Mouse (Mus musculus) olfactory bulb, adult 2 months (tissue): ENCODE measurements around the gene Hist1h2br.
"Not testable (repeated sequence)": the region's sequence is repeated elsewhere in the genome, so short reads cannot be mapped to it uniquely, and the experiment has no call there.

Experiments used
- CTCF ChIP-seq: fragments of 200-500 bp; IDR thresholded peaks from 2 replicates; pipeline ENCODE4 v1.5.1; 2012; ENCODE audit warnings: low read depth, mild to moderate bottlenecking, low read length, moderate library complexity; ENCODE audit not compliant: insufficient read depth
- POLR2A ChIP-seq: fragments of 200-500 bp; IDR thresholded peaks from 2 replicates; pipeline ENCODE4 v1.6.1; 2012; ENCODE audit warnings: mild to moderate bottlenecking, low read depth, low read length, moderate library complexity; ENCODE audit not compliant: insufficient read depth

- TF ChIP-seq POLR2A, CTCF: not testable (repeated sequence)
Observed at GRCm38 (mm10) chr13:21840508-21840907, 7.0 kb downstream of the Hist1h2br start.
